Mouse (Mus musculus) MEL (cell line): ENCODE results near the gene Ppp1r1c. TPM values are rescaled to one million over a fixed set of nuclear protein-coding genes. Genes with fewer than 3 reads are reported as not detected.

Experiments used
- DNase-seq: peaks from one replicate; pipeline ENCODE4 v3.0.0; 2011; ENCODE audit warnings: low read depth, low spot score
- H3K27ac ChIP-seq: 2 replicates; pipeline ENCODE4 v1.5.1; 2012; ENCODE audit warnings: low read depth, mild to moderate bottlenecking, control low read depth, low read length, moderate library complexity; ENCODE audit not compliant: control insufficient read depth
- H3K27me3 ChIP-seq, 2 experiments: fragments of 150-350 bp in 1 of 2; sonication (generic) in 1 of 2; 2 replicates each; pipeline ENCODE4 v1.6.1; 2012; ENCODE audit warnings: low read length in 2 of 2, mild to moderate bottlenecking in 2 of 2, improper control_type of control experiment in 1 of 2, moderate library complexity in 1 of 2; ENCODE audit not compliant: insufficient read depth in 2 of 2, control insufficient read depth in 1 of 2
- H3K36me3 ChIP-seq, 2 experiments: 2 replicates each; pipeline ENCODE4 v1.6.1; 2012 to 2014; ENCODE audit warnings: low read length in 2 of 2, improper control_type of control experiment in 1 of 2, inconsistent platforms in 1 of 2, mild to moderate bottlenecking in 1 of 2; ENCODE audit not compliant: insufficient read depth in 2 of 2, control insufficient read depth in 1 of 2
- H3K4me1 ChIP-seq, 2 experiments: fragments of 150-350 bp in 1 of 2; sonication (generic) in 1 of 2; 2 replicates each; pipeline ENCODE4 v1.6.1; 2012; ENCODE audit warnings: low read length in 2 of 2, improper control_type of control experiment in 1 of 2, mild to moderate bottlenecking in 1 of 2; ENCODE audit not compliant: insufficient read depth in 2 of 2, control insufficient read depth in 1 of 2
- H3K4me3 ChIP-seq, 2 experiments: fragments of 150-350 bp in 1 of 2; sonication (generic) in 1 of 2; 2 replicates each; pipeline ENCODE4 v1.5.1; 2012; ENCODE audit warnings: low read depth in 2 of 2, low read length in 2 of 2, mild to moderate bottlenecking in 2 of 2, moderate library complexity in 2 of 2, control low read depth in 1 of 2, improper control_type of control experiment in 1 of 2; ENCODE audit not compliant: control insufficient read depth in 1 of 2, insufficient read depth in 1 of 2
- H3K79me2 ChIP-seq: 2 replicates; pipeline ENCODE4 v1.6.1; 2012; ENCODE audit warnings: mild to moderate bottlenecking, low read length, moderate library complexity; ENCODE audit not compliant: control insufficient read depth, poor library complexity, insufficient read depth
- H3K9ac ChIP-seq: 2 replicates; pipeline ENCODE4 v1.6.1; 2012; ENCODE audit warnings: low read depth, mild to moderate bottlenecking, control low read depth, low read length, moderate library complexity; ENCODE audit not compliant: control insufficient read depth, poor library complexity, severe bottlenecking
- H3K9me3 ChIP-seq: fragments of 150-350 bp; sonication (generic); replicated peaks from 2 replicates; pipeline ENCODE4 v1.6.1; 2012; ENCODE audit warnings: mild to moderate bottlenecking, low read length, improper control_type of control experiment, moderate library complexity; ENCODE audit not compliant: insufficient read depth
- CHD1 ChIP-seq: IDR thresholded peaks from 2 replicates; pipeline ENCODE4 v1.6.1; 2012; ENCODE audit warnings: low read depth, mild to moderate bottlenecking, inconsistent platforms, low read length, improper control_type of control experiment
- CHD2 ChIP-seq: IDR thresholded peaks from 2 replicates; pipeline ENCODE4 v1.6.1; 2011; ENCODE audit warnings: low read length, improper control_type of control experiment
- CTCF ChIP-seq, 3 experiments: IDR thresholded peaks in 2 of 3; conservative IDR thresholded peaks in 1 of 3; 2 replicates each; pipeline ENCODE4 v1.5.1; 2011 to 2012; ENCODE audit warnings: low read length in 3 of 3, low read depth in 2 of 3, mild to moderate bottlenecking in 2 of 3, improper control_type of control experiment in 1 of 3, inconsistent platforms in 1 of 3, mixed read lengths in 1 of 3, moderate library complexity in 1 of 3; ENCODE audit not compliant: control insufficient read depth in 1 of 3, insufficient read depth in 1 of 3, poor library complexity in 1 of 3, severe bottlenecking in 1 of 3
- GABPA ChIP-seq: IDR thresholded peaks from 2 replicates; pipeline ENCODE4 v1.6.1; 2012; ENCODE audit warnings: low read depth, mild to moderate bottlenecking, inconsistent platforms, low read length, improper control_type of control experiment, moderate library complexity
- HCFC1 ChIP-seq: IDR thresholded peaks from 2 replicates; pipeline ENCODE4 v1.6.1; 2012; ENCODE audit warnings: low read depth, mild to moderate bottlenecking, inconsistent platforms, low read length, improper control_type of control experiment, moderate library complexity
- JUND ChIP-seq: IDR thresholded peaks from 2 replicates; pipeline ENCODE4 v1.6.1; 2011; ENCODE audit warnings: low read depth, mild to moderate bottlenecking, improper control_type of control experiment, low read length
- KAT2A ChIP-seq: conservative IDR thresholded peaks from 2 replicates; pipeline ENCODE4 v1.6.1; 2012; ENCODE audit warnings: low read depth, low read length, improper control_type of control experiment, inconsistent platforms
- MAFK ChIP-seq: IDR thresholded peaks from 2 replicates; pipeline ENCODE4 v1.6.1; 2011; ENCODE audit warnings: low read depth, mild to moderate bottlenecking, low read length, improper control_type of control experiment, borderline replicate concordance
- MAX ChIP-seq: IDR thresholded peaks from 2 replicates; pipeline ENCODE4 v1.6.1; 2011; ENCODE audit warnings: low read length, improper control_type of control experiment
- MAZ ChIP-seq: IDR thresholded peaks from 2 replicates; pipeline ENCODE4 v1.6.1; 2012; ENCODE audit warnings: low read depth, mild to moderate bottlenecking, inconsistent platforms, low read length, improper control_type of control experiment
- MXI1 ChIP-seq: IDR thresholded peaks from 2 replicates; pipeline ENCODE4 v1.6.1; 2011; ENCODE audit warnings: mild to moderate bottlenecking, low read depth, low read length, improper control_type of control experiment
- MYB ChIP-seq: IDR thresholded peaks from 2 replicates; pipeline ENCODE4 v1.6.1; 2011; ENCODE audit warnings: mild to moderate bottlenecking, low read depth, low read length, improper control_type of control experiment
- MYC ChIP-seq: IDR thresholded peaks from 2 replicates; pipeline ENCODE4 v1.6.1; 2011; ENCODE audit warnings: low read depth, mild to moderate bottlenecking, low read length, improper control_type of control experiment, moderate library complexity
- NELFE ChIP-seq: IDR thresholded peaks from 2 replicates; pipeline ENCODE4 v1.6.1; 2011; ENCODE audit warnings: low read depth, low read length, improper control_type of control experiment
- NRF1 ChIP-seq: IDR thresholded peaks from 2 replicates; pipeline ENCODE4 v1.6.1; 2014; ENCODE audit warnings: low read depth, mild to moderate bottlenecking, inconsistent platforms, low read length, improper control_type of control experiment, moderate library complexity; ENCODE audit not compliant: poor library complexity, insufficient read depth, severe bottlenecking
- POLR2A ChIP-seq, 2 experiments: IDR thresholded peaks; 2 replicates each; pipeline ENCODE4 v1.6.1; 2011 to 2012; ENCODE audit warnings: low read length in 2 of 2, mild to moderate bottlenecking in 2 of 2, control low read depth in 1 of 2, improper control_type of control experiment in 1 of 2, low read depth in 1 of 2, moderate library complexity in 1 of 2; ENCODE audit not compliant: control insufficient read depth in 1 of 2, insufficient read depth in 1 of 2, poor library complexity in 1 of 2
- POLR2AphosphoS2 ChIP-seq: IDR thresholded peaks from 2 replicates; pipeline ENCODE4 v1.6.1; 2011; ENCODE audit warnings: low read length, improper control_type of control experiment
- POLR2AphosphoS5 ChIP-seq: IDR thresholded peaks from 2 replicates; pipeline ENCODE4 v1.6.1; 2012; ENCODE audit warnings: low read depth, borderline replicate concordance, mild to moderate bottlenecking, inconsistent platforms, low read length, moderate library complexity, mixed read lengths
- RAD21 ChIP-seq: IDR thresholded peaks from 2 replicates; pipeline ENCODE4 v1.6.1; 2011; ENCODE audit warnings: mild to moderate bottlenecking, low read depth, low read length, improper control_type of control experiment
- RCOR1 ChIP-seq: IDR thresholded peaks from 2 replicates; pipeline ENCODE4 v1.6.1; 2012; ENCODE audit warnings: low read depth, mild to moderate bottlenecking, inconsistent platforms, low read length, improper control_type of control experiment
- SIN3A ChIP-seq: IDR thresholded peaks from 2 replicates; pipeline ENCODE4 v1.6.1; 2012; ENCODE audit warnings: low read length, improper control_type of control experiment, inconsistent platforms
- SMC3 ChIP-seq: IDR thresholded peaks from 2 replicates; pipeline ENCODE4 v1.6.1; 2011; ENCODE audit warnings: low read depth, low read length, improper control_type of control experiment
- TAL1 ChIP-seq: IDR thresholded peaks from 2 replicates; pipeline ENCODE4 v1.6.1; 2012; ENCODE audit warnings: mild to moderate bottlenecking, inconsistent platforms, low read length, moderate library complexity, mixed read lengths
- TCF12 ChIP-seq: IDR thresholded peaks from 2 replicates; pipeline ENCODE4 v1.6.1; 2014; ENCODE audit warnings: low read depth, mild to moderate bottlenecking, inconsistent platforms, low read length, improper control_type of control experiment, moderate library complexity
- USF1 ChIP-seq: IDR thresholded peaks from 2 replicates; pipeline ENCODE4 v1.6.1; 2014; ENCODE audit warnings: low read depth, mild to moderate bottlenecking, inconsistent platforms, low read length, improper control_type of control experiment, moderate library complexity
- USF2 ChIP-seq, 2 experiments: IDR thresholded peaks; 2 replicates each; pipeline ENCODE4 v1.6.1; 2011 to 2012; ENCODE audit warnings: improper control_type of control experiment in 2 of 2, low read length in 2 of 2, borderline replicate concordance in 1 of 2, inconsistent platforms in 1 of 2, low read depth in 1 of 2, mild to moderate bottlenecking in 1 of 2; ENCODE audit not compliant: insufficient read depth in 1 of 2
- ZC3H11A ChIP-seq: IDR thresholded peaks from 2 replicates; pipeline ENCODE4 v1.6.1; 2012; ENCODE audit warnings: low read depth, mild to moderate bottlenecking, inconsistent platforms, low read length, improper control_type of control experiment
- ZKSCAN1 ChIP-seq: IDR thresholded peaks from 2 replicates; pipeline ENCODE4 v1.6.1; 2012; ENCODE audit warnings: low read depth, mild to moderate bottlenecking, inconsistent platforms, low read length, improper control_type of control experiment, moderate library complexity
- ZMIZ1 ChIP-seq: IDR thresholded peaks from 2 replicates; pipeline ENCODE4 v1.6.1; 2012; ENCODE audit warnings: low read depth, mild to moderate bottlenecking, inconsistent platforms, low read length, improper control_type of control experiment, moderate library complexity
- ZNF384 ChIP-seq: IDR thresholded peaks from 2 replicates; pipeline ENCODE4 v1.6.1; 2012; ENCODE audit warnings: low read depth, mild to moderate bottlenecking, inconsistent platforms, low read length, improper control_type of control experiment
- polyA plus RNA-seq, 2 experiments: library from polyadenylated mRNA; stranded (reverse) in 1 of 2; unstranded in 1 of 2; fragments of >175 nt in 1 of 2; fragments of >200 nt in 1 of 2; gene quantifications; 2 replicates each; pipeline versions ENCODE4 v1.2.1 to v1.2.4; 2012; ENCODE audit warnings: low replicate concordance in 2 of 2, low read depth in 1 of 2; ENCODE audit not compliant: insufficient read length in 2 of 2, insufficient read depth in 1 of 2, missing spikeins in 1 of 2
- total RNA-seq: library from RNA; depleted of rRNA; stranded (reverse); fragments of 300-350 nt; gene quantifications from 2 replicates; pipeline ENCODE4 v1.2.3, GENCODE M21; 2012

Gene Ppp1r1c
- total and polyA plus RNA-seq, 3 experiments = not detected

DNA sequence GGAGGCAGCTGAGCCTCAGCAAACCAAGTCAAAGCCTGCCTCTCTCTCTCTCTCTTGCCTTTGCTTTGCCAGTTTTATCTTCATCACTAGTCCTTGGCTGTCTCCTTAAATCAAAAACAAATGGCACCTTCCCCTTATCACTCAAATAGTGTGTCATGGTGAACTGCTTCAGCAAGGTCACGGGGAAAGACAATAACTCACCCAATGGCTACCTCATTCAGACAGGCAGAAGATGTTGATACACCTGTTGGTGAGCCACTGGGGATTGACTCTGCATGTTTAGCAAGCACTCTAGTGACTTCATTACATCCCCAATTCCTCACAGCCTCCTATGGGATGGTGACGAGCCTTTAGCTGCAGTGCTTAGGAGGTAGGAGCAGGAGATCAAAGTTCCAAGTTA lies 89.9 kb downstream of the Ppp1r1c start:
- no peaks in the 10 kb centered on the region for H3K9me3 ChIP-seq
- H3K36me3 ChIP-seq = no peaks in the 10 kb centered on the region
- TF ChIP-seq POLR2A (IDR thresholded peaks at IDR 0.05; ENCODE audit: control insufficient read depth in 1 of 2, insufficient read depth in 1 of 2, low read depth in 1 of 2, low read length in 2 of 2, poor library complexity in 1 of 2) = no peak
- no peak for TF ChIP-seq MAFK
- no peak for TF ChIP-seq GABPA
- TF ChIP-seq NELFE = no peak
- no peak for TF ChIP-seq ZNF384
- no peak for TF ChIP-seq JUND
- TF ChIP-seq KAT2A = no peak
- TF ChIP-seq TAL1 = no peak
- TF ChIP-seq POLR2AphosphoS2 = no peak
- no peak for TF ChIP-seq POLR2AphosphoS5
- TF ChIP-seq USF2 (IDR thresholded peaks at IDR 0.05; ENCODE audit: borderline replicate concordance in 1 of 2, insufficient read depth in 1 of 2, low read depth in 1 of 2, low read length in 2 of 2) = no peak
- TF ChIP-seq MAZ = no peak
- no peak for TF ChIP-seq SMC3
- TF ChIP-seq CHD2 = no peak
- TF ChIP-seq CTCF (IDR thresholded peaks at IDR 0.05 in 2 of 3, conservative IDR thresholded peaks at IDR 0.05 in 1 of 3; ENCODE audit: control insufficient read depth in 1 of 3, insufficient read depth in 1 of 3, low read depth in 2 of 3, low read length in 3 of 3, poor library complexity in 1 of 3, severe bottlenecking in 1 of 3) = no peak
- no peak for TF ChIP-seq USF1
- no peak for TF ChIP-seq MXI1
- no peak for TF ChIP-seq NRF1
- no peak for DNase-seq
- no peak overlapping the region for H3K27ac ChIP-seq
- no peak overlapping the region for H3K4me3 ChIP-seq
- H3K4me1 ChIP-seq = no peaks in the 10 kb centered on the region
- peaks cover 0 to 8% of the 10 kb centered on the region in 2 experiments; a peak in 3 of 4 replicates for H3K27me3 ChIP-seq
- no peak overlapping the region for H3K9ac ChIP-seq
- H3K79me2 ChIP-seq = no peaks in the 10 kb centered on the region

DNA sequence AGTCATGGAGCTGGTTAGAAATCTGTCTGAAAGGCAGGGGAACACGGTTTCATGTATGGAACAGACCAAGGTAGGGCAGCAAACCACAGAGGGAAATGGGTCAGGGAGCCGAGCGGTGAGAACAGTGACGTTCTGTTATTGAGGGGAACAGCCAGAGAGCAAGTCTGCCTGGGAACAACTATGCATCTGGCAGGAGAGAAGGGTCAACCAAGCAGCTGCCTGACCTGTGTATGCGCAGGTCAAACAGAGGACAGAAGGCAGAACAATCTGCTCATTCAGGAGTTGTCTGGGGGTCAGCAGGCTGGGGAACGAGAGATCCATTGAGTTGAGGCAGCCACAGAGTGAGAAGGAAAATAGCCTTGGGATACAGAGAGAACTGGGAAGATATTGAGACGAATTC lies 91.0 kb downstream of the Ppp1r1c start:
- no peak overlapping the region for H3K27ac ChIP-seq
- no peak overlapping the region for H3K4me3 ChIP-seq
- H3K36me3 ChIP-seq = no peaks in the 10 kb centered on the region
- H3K27me3 ChIP-seq = peaks cover 0 to 6% of the 10 kb centered on the region in 2 experiments; a peak in 3 of 4 replicates
- no peaks in the 10 kb centered on the region for H3K9me3 ChIP-seq
- DNase-seq = no peak
- H3K4me1 ChIP-seq = no peaks in the 10 kb centered on the region
- H3K79me2 ChIP-seq = no peaks in the 10 kb centered on the region
- H3K9ac ChIP-seq = no peak overlapping the region
- no peak for TF ChIP-seq SIN3A
- TF ChIP-seq TCF12 = no peak
- no peak for TF ChIP-seq POLR2A (IDR thresholded peaks at IDR 0.05; ENCODE audit: control insufficient read depth in 1 of 2, insufficient read depth in 1 of 2, low read depth in 1 of 2, low read length in 2 of 2, poor library complexity in 1 of 2)
- no peak for TF ChIP-seq POLR2AphosphoS2
- no peak for TF ChIP-seq TAL1
- TF ChIP-seq MAX = no peak
- no peak for TF ChIP-seq HCFC1
- no peak for TF ChIP-seq GABPA
- no peak for TF ChIP-seq MXI1
- no peak for TF ChIP-seq USF2 (IDR thresholded peaks at IDR 0.05; ENCODE audit: borderline replicate concordance in 1 of 2, insufficient read depth in 1 of 2, low read depth in 1 of 2, low read length in 2 of 2)
- no peak for TF ChIP-seq MYB
- TF ChIP-seq POLR2AphosphoS5 = no peak
- no peak for TF ChIP-seq ZC3H11A
- TF ChIP-seq RCOR1 = no peak
- TF ChIP-seq ZKSCAN1 = no peak
- TF ChIP-seq RAD21 = no peak
- TF ChIP-seq CHD1 = no peak
- no peak for TF ChIP-seq MYC
- no peak for TF ChIP-seq ZMIZ1
- TF ChIP-seq USF1 = no peak
